Mouse (Mus musculus) embryo, embryonic 10 days (tissue): ENCODE measurements around the gene Pgp.

ENCODE experiments used
- DNase-seq: peaks from one replicate; pipeline ENCODE4 v3.0.0-alpha.2; 2015; ENCODE audit warnings: low spot score

Gene Pgp

GRCm38 (mm10) chr17:24485090-24485860, 15.1 kb downstream of the Pgp start:
- peak; percentile 52 for DNase-seq

- peak; percentile 49 for DNase-seq
Observed at GRCm38 (mm10) chr17:24488186-24488661, 18.0 kb downstream of the Pgp start, which contains the start of gene Caskin1. Gene Caskin1 (plus strand): TSS chr17:24488601.

GRCm38 (mm10) chr17:24488662-24489264, 18.6 kb downstream of the Pgp start:
- DNase-seq: peak; percentile 51

GRCm38 (mm10) chr17:24489265-24490030, 19.3 kb downstream of the Pgp start:
- DNase-seq: no peak

GRCm38 (mm10) chr17:24490399-24490798, 20.2 kb downstream of the Pgp start:
- peak; percentile 42 for DNase-seq

GRCm38 (mm10) chr17:24494627-24495335, 24.6 kb downstream of the Pgp start:
- DNase-seq: peak; percentile 82

- DNase-seq: no peak
Observed at GRCm38 (mm10) chr17:24495443-24495842, 25.3 kb downstream of the Pgp start.

- no peak for DNase-seq
Observed at GRCm38 (mm10) chr17:24496026-24496425, 25.8 kb downstream of the Pgp start.

- peak; percentile 34 for DNase-seq
Observed at GRCm38 (mm10) chr17:24502208-24502607, 32.0 kb downstream of the Pgp start.

- DNase-seq: no peak
Observed at GRCm38 (mm10) chr17:24504085-24504484, 33.9 kb downstream of the Pgp start.

- DNase-seq: no peak
Observed at GRCm38 (mm10) chr17:24505286-24505955, 35.2 kb downstream of the Pgp start.

GRCm38 (mm10) chr17:24506332-24507070, 36.3 kb downstream of the Pgp start:
- peak; percentile 20 for DNase-seq

- DNase-seq: no peak
Observed at GRCm38 (mm10) chr17:24507129-24507664, 37.0 kb downstream of the Pgp start.

- DNase-seq: no peak
Observed at GRCm38 (mm10) chr17:24507806-24508460, 37.7 kb downstream of the Pgp start.

- peak; percentile 53 for DNase-seq
Observed at GRCm38 (mm10) chr17:24513609-24514008, 43.4 kb downstream of the Pgp start.

- no peak for DNase-seq
Observed at GRCm38 (mm10) chr17:24514270-24515257, 44.4 kb downstream of the Pgp start.

GRCm38 (mm10) chr17:24520450-24520849, 50.3 kb downstream of the Pgp start:
- DNase-seq: no peak
